Mouse (Mus musculus) yolk sac, embryonic 10.5 days (tissue): ENCODE data around the gene Npsr1.

Source experiments
- DNase-seq: peaks from one replicate; pipeline ENCODE4 v3.0.0-alpha.2; 2017; ENCODE audit warnings: low spot score

The Npsr1 gene

DNA sequence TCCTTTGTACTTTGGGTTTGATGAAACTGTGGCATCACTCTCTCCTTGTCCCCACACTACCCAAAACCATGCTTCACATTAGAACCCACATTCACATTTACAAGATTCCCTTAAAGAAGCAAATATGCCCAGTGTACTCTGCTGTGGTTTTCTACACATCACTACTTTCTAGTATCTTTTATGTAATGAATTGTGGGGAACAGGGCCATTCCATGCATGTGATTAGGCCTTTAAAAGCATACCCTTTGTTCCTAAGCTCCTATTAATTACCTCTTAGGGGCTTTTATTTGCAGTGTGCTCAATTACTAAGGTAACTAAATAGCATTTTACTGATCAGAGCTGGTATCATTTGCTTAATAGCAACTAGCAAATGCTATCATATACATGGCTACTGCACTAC, 149.8 kb downstream of the Npsr1 start:
- no peak for DNase-seq

DNA sequence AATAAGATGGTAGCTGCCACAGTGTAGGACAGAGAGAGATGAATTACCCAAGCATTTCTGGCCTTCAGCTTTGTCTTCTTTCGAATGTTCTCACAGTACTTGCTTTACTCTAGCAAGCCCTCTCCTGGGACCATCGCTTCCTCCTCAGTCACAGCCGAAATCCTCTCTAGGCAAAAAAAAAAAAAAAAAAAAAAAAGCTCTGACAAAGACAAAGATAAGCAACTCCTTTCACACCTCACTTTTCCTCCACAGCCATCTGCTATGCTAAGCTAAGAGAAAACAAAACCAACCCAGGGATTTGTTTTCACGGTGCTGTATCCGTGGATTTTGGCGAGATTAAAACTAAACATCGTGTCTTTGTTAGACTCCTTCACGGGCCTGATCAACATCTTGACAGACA, 156.4 kb downstream of the Npsr1 start:
- no peak for DNase-seq

DNA sequence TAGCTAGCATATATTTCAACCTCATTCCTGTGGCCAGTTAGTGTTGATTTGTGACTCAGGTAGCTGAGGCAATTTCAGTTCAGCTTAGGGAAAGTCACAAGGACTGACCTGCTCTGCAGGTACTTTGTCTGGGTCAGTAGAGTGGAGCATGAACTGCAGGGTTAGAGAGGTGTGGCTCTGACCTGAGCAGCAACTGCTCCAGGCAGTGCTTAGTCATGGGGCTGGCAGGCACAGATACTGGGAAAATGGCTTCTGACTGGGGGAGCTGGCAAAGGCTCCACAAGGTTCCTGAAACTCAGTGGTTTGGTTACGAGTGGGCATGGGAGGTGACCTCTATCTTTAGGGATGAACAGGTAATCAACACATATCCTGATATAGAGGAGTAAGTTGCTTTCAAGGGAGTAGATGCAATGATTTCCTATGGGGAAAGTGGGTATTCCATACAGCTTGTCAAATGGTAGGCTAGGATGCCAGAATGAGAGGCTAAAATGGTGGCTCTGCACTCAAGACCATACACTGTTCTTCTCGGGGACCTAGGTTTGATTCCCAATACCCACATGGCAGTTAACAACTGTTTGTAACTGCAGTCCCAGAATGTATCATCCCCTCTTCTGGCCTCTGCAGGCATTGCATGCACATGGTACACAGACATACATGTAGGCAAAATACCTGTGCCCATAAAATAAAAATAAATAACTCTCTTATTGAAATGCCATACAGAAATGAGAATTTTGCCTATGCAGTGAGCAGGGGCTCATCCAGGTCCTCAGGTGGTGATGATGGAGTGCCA, 182.9 kb downstream of the Npsr1 start:
- no peak for DNase-seq

DNA sequence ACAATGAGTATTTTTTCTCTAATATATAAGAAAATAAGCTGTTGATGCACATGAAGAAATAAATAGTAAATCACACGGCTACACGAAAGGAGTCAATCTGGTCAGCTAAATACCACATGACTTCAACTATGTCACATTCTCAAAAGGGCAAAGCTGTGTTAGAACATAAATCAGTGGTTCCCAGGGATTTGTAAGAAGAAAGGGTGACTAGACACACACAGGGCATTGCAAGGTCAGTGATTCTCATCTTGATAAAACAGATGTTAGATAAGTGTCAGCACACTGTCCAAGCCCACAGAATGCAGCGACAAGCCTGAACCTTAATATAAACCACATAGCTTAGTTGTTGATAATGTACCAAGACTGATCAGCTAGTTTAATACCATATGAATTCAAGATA, 184.8 kb downstream of the Npsr1 start:
- DNase-seq: no peak

DNA sequence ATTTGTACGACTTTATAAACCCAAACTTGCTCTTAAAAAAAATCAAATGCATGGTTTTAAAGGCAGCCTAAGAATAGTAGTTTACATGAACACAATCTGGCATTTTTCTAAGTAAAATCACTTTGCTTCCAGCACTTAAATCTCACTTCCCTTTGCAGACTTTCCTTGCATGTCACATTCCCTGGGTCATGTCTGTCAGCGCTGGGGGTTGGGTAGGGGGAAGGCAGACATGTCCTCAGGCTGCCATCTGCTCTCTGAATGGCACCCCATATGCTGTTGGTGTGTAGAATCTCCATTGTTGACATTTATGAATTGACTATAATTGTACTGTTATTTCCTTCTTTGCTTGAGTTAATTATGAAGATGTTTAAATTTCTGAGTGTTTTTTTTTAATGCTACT, 185.3 kb downstream of the Npsr1 start:
- no peak for DNase-seq

DNA sequence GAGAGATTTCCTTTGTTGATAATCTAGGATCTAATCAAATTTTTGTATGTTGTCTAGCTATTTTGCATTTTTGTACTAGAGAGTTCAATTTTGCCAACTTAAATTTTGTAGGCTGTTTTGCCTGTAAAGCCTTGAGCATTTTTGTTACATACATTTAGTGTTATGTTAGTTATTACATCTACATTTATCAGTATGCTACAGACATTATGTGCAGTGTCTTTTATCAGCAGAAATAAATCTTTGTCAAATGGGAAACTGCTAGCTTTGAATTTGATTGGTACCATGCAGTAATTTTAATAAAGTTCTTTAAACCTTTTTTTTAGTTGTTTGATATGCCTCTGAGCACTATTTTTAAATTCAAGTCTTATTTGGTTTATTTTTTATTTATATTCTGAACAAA, 185.7 kb downstream of the Npsr1 start:
- no peak for DNase-seq

DNA sequence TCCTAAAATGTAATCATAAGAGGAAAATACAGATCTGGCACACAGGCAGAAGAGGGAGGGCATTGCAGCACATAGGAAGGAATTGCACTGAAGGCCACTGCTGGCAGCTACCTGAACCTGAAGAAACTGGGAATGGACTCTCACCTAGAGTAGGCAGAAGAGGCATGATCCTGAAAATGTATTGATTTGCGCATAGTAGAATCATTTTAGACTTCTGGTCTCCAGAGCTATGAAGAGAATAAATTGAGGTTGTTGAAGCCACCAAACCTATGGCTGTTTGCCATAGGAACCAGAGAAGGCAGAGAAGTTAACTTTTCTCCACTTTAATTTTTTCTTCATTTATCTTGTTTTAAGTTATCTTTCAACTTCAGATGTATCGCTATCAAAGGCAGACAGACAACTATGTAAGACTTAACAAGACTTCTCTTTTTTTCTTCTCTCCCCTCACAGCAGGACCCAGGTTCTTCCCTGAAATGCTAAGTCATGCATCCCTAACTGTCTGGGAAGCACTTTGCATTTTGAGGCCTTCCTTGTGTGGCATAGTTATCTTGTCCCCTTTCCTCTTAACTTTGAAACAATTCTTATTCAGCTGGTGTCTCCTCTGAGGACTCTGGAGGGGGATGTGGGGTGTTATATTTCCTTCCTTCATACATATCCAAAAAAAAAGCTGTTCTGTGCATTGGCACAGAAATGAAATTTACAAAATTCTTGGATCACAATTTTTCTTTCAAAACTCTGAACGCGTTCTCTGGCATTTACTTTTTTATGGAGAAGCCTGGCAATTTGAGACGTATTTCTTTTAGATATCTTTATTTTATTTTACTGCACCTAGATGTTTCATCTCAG, 186.7 kb downstream of the Npsr1 start:
- no peak for DNase-seq

DNA sequence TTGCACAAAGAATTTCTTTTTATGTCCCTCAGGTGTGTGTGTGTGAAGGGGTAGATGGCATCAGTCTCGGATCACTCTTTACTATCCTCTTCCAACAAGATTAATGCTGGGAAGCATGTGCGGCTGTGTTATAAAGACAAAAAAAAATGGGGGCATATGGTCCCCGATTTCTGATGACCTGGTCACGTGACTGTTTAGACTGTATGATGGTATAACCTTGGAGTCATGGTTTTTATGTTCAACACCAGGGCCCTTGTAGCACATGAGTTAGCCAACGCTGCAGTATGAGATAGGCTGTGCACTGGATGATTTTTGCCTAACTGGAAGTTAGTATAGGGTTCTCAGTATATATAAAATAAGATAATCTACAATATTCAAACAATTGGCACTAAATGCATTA, 187.6 kb downstream of the Npsr1 start:
- no peak for DNase-seq

DNA sequence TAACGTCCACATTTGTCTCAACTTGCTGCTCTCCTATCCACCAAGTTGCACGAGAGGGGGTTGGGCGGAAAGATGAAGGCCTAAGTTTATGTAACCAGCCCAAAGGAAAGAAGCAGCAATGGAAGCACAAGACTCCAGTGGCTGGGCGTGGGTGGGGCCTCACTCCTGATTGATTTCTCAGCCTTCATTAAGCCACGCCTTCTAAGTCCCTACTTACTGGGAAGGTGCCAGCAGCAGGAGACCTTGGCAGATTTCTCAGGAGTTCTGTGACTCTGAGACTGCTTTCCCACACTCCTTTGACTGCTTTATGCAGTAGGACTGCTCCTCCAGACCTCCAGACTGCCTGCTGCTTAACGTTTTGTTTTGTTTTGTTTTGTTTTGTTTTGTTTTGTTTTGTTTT, 193.6 kb downstream of the Npsr1 start:
- DNase-seq: peak; percentile 4

DNA sequence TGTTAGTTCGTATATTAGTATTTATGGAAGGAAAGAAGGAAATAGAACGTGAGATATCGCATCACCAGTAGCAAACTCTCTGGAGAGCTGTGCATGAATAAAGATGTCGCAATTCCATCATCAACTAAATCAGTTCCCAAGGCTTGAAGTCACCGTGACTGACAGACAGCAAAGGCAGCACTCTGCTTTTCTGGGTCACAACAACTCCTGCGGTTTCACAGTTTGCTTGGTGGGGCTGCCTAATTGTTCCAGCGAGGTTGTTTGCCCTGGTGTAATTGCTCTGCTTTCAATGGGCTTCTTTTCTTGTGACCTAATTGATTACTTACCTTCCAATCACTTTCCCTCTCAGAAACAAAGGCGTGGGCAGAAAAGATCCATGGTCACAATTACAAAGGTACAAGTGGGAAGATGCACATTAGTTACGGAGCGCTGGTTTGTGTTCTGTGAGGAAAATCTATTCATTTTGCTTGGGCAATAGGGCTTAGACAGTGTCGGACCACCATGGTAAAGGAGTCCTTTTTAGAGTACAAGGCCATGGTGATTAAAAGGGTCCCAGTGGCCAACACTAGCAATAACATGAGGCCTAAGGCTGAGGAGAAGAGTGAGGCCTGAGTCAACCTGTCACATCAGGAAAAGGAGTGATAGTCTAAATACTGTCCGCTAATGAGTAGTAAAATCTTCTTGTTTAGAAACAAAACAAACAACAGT, 195.6 kb downstream of the Npsr1 start:
- DNase-seq: no peak

DNA sequence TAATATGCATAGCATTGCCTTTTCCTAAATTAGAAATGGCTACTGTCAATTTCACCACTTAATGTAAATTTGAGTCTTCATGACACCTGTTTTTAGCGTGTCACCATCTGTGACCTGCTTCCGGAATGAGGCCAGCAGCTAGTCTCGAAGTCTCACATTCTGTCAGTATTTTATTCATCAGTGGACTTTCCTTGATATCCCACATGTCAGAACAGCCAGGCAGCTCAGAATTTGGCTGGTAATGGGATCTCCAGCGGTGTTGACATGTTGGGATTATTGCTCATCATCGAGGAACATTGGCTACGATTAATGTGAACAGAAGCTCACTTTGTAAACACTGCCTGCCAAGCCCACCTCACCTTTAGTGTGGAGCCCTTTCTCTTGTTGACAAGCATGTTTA, 205.1 kb downstream of the Npsr1 start:
- DNase-seq: no peak

DNA sequence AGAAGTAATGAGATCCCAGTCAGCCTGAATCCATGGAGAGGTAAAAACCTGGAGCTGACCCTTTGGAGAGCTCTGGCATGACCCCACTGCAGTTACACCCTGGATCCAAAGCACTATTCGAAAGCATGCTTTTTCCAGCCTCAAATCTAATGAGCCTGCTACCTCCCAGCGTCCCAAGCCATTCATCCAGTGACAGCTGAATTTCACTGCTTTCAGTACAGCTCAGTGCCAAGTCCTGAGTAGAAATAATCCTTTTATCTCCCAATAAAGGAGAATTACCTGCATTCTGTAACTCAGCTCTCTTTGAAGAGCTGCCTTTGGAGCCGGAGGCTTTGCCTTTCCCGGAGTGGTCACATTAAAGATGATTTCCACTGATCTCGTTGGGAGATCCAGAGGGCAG, 209.2 kb downstream of the Npsr1 start:
- no peak for DNase-seq

DNA sequence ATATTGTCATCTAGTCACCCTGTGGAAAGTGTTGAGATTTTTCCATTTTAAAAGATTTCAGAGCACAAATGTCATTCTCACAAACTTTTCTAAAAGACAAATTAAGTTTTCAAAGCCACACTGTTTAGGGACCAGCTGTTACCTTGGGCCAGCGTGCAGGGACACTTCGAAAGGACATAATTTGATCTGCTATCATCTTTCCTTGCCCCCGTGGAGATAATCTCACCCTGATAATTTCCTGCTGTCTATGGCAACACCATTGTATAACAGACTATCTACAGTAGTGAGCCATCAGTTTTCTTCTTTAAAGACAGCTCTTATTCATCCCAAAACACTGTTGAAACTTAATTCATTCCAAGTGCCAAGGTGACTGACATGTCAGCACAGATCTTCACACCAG, 209.6 kb downstream of the Npsr1 start:
- no peak for DNase-seq

DNA sequence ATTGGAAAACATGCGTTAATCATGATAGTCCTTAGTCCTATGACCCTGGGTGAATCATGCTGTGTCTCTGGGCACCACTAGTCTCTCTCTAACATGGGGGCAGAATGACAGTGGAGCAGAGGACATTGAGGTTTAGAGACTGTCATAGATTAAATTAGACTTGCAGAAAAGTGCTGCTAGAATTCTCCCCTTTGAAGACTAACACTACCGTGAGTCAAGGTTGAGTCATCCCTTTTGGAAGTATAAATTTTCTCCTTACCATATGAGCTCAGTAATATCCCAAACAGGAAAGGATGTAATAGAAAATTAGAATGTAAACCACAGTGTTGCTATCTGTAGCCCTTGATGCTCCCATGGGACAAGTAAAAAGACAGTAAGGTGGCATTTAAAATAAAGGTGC, 218.0 kb downstream of the Npsr1 start:
- DNase-seq: no peak

DNA sequence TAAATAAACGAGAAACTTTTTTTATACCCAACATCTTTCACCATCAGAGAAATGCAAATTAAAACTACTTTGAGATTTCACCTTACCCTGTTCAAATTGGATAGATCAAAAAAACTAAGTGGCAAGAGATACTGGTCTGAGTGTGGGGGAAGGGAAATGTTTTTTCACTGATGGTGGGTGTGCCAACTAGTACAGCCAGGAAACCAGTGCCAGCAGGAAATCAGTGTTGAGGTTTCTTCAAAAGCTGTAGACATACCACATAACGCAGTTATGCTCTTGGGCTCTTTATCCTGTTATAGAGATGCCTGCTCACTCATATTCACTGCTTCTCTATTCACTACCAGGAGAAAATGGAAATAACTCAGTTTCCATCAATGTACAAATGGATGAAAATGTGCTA, 233.9 kb downstream of the Npsr1 start:
- DNase-seq: no peak

DNA sequence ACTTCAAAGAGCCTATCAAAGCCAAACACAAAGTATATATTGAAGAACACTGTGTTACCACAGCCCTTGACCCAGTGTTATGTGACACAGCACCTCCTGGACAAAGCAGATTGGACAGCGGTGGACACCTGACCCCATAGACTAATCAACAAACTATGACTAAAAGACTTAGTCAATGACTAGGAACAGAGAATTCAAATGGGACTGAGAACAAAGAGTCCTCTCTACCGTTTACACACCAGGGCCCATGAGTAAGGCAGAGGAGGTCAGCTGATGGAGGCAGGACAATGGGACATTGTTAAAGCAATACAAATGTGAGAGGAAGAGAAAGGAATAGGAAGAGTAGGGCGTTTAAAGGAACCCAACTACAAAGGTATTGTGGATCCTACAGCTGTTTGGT, 243.5 kb downstream of the Npsr1 start:
- DNase-seq: no peak

DNA sequence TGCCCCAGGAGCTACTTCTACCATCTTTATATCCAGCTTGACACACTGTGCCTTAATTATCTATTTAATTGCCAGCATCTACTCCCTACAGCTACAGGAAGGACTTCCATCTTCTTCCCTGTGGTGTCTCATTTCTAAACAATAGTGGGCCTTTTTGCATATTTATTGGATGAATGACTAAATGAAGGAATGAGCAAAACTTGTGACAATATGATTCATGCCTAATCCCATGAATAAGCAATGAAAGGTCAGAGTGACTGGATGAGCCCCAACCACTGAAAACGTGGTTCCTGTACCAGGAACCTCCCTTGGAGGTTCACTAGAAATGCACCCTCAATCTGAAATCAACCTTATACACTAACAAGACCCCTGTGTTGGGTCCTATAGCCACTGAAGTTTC, 249.2 kb downstream of the Npsr1 start:
- no peak for DNase-seq

DNA sequence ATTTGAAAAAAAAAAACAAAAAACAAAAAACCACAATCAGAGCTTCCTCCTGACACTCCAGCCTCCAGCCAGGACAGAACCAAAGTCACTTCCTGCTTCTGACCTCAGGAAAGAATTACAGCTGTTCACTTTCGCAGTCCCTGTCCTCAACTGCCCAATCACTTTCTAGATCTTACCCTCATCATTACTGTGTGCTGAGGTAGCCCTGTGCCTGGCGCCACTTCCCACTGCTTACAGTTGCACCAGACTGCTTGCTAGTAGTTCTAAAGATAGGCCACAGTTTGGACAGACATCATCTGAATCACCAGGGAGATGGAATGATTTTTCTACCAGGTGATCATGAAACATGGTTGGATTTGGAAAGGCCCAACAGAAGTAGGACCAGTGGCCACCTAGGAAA, 251.7 kb downstream of the Npsr1 start:
- no peak for DNase-seq

DNA sequence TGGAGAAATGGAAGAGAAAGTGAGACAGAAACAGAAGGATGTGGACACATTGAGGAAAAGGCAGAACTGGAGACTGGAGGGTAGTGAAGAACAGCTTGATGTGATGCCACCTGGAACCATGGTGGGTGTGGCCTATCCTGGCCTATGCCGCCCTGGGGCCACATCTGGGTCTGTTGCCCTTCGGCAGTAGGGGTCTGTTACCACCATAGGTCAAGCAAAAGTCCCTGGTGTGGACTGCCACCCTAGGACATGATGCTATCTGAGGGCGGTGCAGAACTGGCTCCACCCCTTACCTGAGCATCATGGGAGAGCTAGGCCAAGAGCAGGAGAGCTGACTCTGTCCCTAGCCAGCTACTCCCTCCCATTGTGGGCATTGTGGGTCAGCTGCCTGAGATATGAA, 253.6 kb downstream of the Npsr1 start:
- DNase-seq: no peak
